Mouse (Mus musculus): ENCODE measurements at regions not wholly inside any gene's neighbourhood (a gene's known extent, or its start where the extent isn't known, plus 50 kb on each side); places are given as distances from the start of the nearest gene placed in this dataset.
A peak's percentile ranks its signal among the peaks of the same experiment; 100 is the strongest.

DNA sequence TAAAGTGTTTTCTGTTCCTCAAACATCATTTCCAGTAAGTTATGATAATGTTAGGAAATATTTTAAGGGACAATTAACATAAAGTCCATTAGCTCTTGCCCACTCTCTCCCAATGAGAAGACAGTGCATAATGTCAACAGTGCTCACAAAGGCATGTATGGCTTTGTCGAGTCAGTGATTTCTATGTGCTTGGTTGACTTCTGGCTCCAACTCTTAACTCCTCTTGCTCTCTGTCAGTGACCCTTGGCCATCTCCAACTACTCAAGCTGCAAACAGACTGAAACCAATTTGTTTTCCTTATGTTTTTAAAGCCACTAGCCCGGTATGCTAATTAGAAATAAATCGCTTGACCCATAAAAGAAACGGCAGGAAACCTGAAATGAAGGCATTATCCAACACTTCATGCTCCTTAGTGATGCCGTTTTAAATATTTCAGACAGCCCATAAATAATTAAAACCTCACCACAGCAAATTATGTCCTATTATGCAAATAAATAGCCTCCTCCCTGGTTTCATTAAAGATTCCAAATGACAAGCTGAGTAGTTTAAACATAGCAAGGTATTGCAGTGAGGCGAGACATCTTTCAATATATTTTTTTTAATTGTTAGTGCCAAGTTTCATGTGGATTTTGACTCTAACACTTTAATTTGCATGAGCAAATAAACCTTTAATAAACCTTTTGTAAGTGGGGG, 1864.6 kb upstream of the Tenm3 start:
- intact Hi-C loops (cut with DNase I) = no loop called here
- no peak for DNase-seq

DNA sequence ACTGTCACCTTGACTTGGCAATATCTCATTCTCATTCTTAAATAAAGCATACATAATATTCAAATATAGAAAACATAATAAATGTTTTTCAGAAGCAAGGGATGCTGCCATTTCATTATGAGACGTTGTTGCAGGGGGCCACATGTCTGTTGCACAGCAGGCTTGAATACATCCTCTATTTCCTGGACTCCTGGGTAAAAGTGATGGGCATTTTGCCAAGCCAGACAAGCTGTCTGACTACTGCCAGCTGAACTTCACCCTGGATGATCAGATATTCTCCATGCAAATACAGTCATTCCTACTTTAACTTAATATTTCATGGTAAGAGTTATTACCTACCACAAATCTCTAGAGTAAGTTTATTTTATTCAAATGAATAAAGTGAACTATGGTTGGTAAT, 1860.5 kb upstream of the Tenm3 start:
- DNase-seq = peak; percentile 53
- intact Hi-C loops (cut with DNase I) = no loop called here

DNA sequence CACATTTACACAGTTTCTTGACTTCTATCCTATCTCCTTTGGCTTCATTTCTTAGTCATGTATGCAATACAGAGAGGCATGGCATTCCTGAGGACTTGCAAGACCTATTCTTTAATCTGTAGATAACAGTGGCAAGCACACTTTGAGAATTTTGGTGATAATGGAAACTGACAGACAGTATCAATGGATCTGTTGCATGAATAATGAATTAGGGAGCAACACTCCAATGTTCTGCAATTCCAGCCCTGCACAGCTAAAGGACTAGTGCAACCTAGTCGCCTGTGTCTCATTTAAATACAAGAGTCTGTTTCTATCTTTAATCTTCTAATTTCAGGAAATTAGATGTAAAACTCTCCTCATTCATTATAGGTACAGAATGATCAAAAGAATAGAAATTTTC, 1845.3 kb upstream of the Tenm3 start:
- no peak for DNase-seq
- intact Hi-C loops (cut with DNase I) = no loop called here

DNA sequence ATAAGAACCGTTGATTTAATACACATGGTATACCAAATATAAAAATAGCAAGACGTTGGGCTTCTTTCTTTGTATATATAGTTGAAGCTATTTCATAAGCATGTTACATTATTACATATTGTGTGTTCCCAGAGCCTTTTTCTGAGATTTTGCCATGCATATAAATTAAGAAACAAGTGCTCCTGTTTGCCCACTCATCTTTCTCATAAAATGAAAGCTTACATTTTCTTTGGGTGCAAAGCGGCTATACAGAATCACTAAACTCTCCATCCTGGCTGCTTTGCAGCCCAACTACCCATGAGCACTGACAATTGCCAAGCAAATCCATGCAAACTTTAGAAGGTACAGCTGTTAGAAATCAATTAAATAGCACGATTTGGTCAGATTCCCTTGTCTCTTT, 1821.6 kb upstream of the Tenm3 start:
- no peak for DNase-seq
- intact Hi-C loops (cut with DNase I) = no loop called here

Measured in left cerebral cortex, postnatal 4 days (tissue).